Mouse (Mus musculus): ENCODE measurements around the gene Gng13. TPM values are rescaled to one million over a fixed set of nuclear protein-coding genes. Genes with fewer than 3 reads are reported as not detected.

Gene Gng13
- total RNA-seq, 1 experiment from 2014 or later, result not detected

GRCm38 (mm10) chr17:25762591-25762990 is 45.6 kb downstream of the Gng13 start:
- no peak for ATAC-seq (ENCODE audit: extremely low read depth, insufficient number of reproducible peaks, low FRiP score, poor library complexity, severe bottlenecking)

- no peak for ATAC-seq (ENCODE audit: extremely low read depth, insufficient number of reproducible peaks, low FRiP score, poor library complexity, severe bottlenecking)
Observed at GRCm38 (mm10) chr17:25765886-25766285, 48.9 kb downstream of the Gng13 start.

Other genes with a start within 250 kb of the Gng13 start
- gene Sstr5, start 219.9 kb upstream of the Gng13 start, total RNA-seq (2017), result not detected in 2 replicates
- gene Sox8, start 146.5 kb upstream of the Gng13 start, total RNA-seq (2017), result not detected in 2 replicates
- 10.9 and 11.8 TPM in 2 replicates for gene Lmf1, start 138.1 kb upstream of the Gng13 start, total RNA-seq (2017)
- 1.5 and 2.3 TPM in 2 replicates for gene Chtf18, start 10.2 kb downstream of the Gng13 start, total RNA-seq (2017)
- 1.7 and 2.2 TPM in 2 replicates for gene Rpusd1, start 10.5 kb downstream of the Gng13 start, total RNA-seq (2017)
- gene Mslnl, start 18.9 kb downstream of the Gng13 start, total RNA-seq (2017), result not detected in 2 replicates
- 1.6 TPM in 1 of 2 replicates, not detected in the other for gene Msln, start 37.2 kb downstream of the Gng13 start, total RNA-seq (2017)
- 36.2 and 41.3 TPM in 2 replicates for gene Narfl, start 56.6 kb downstream of the Gng13 start, total RNA-seq (2017)
- 21.5 and 24.7 TPM in 2 replicates for gene Haghl, start 68.5 kb downstream of the Gng13 start, total RNA-seq (2017)
- gene Ccdc78, start 69.4 kb downstream of the Gng13 start, total RNA-seq (2017), result 0.25 TPM in 1 of 2 replicates, not detected in the other
- 23.6 and 33.3 TPM in 2 replicates for gene Fam173a, start 75.7 kb downstream of the Gng13 start, total RNA-seq (2017)
- gene AC134908.4, start 78.5 kb downstream of the Gng13 start, total RNA-seq (2017), result not detected in 2 replicates
- gene Metrn, start 80.0 kb downstream of the Gng13 start, total RNA-seq (2017), result 3.5 and 4.4 TPM in 2 replicates
- gene Fbxl16, start 91.9 kb downstream of the Gng13 start, total RNA-seq (2017), result not detected in 2 replicates
- gene Wdr24, start 106.5 kb downstream of the Gng13 start, total RNA-seq (2017), result 12.9 and 13.4 TPM in 2 replicates
- gene Jmjd8, start 111.7 kb downstream of the Gng13 start, total RNA-seq (2017), result 10.9 and 11.0 TPM in 2 replicates
- gene Stub1, start 116.2 kb downstream of the Gng13 start, total RNA-seq (2017), result 74.8 and 79.7 TPM in 2 replicates
- 1.5 TPM in 1 of 2 replicates, not detected in the other for gene Rhbdl1, start 120.1 kb downstream of the Gng13 start, total RNA-seq (2017)
- 3.4 and 5.6 TPM in 2 replicates for gene Gm20683, start 124.6 kb downstream of the Gng13 start, total RNA-seq (2017)
- 34.6 and 37.0 TPM in 2 replicates for gene Rhot2, start 127.7 kb downstream of the Gng13 start, total RNA-seq (2017)
- 7.4 and 8.4 TPM in 2 replicates for gene Wdr90, start 144.3 kb downstream of the Gng13 start, total RNA-seq (2017)
- 1.2 TPM in 1 of 2 replicates, not detected in the other for gene Mcrip2, start 151.6 kb downstream of the Gng13 start, total RNA-seq (2017)
- gene Mettl26, start 157.9 kb downstream of the Gng13 start, total RNA-seq (2017), result 5.8 and 7.1 TPM in 2 replicates
- gene Wfikkn1, start 163.7 kb downstream of the Gng13 start, total RNA-seq (2017), result 2.0 and 3.0 TPM in 2 replicates
- 6.5 and 7.8 TPM in 2 replicates for gene Rab40c, start 202.6 kb downstream of the Gng13 start, total RNA-seq (2017)
- gene Pigq, start 227.8 kb downstream of the Gng13 start, total RNA-seq (2017), result 23.3 and 28.6 TPM in 2 replicates
- gene Nhlrc4, start 227.8 kb downstream of the Gng13 start, total RNA-seq (2017), result not detected in 2 replicates
- not detected in 2 replicates for gene A930017K11Rik, start 235.4 kb downstream of the Gng13 start, total RNA-seq (2017)

All from neutrophil, adult 5-6 weeks (primary cell).